Mouse (Mus musculus): Measurements from ENCODE around the gene 3110082I17Rik. TPM values are rescaled to one million over a fixed set of nuclear protein-coding genes. Genes with fewer than 3 reads are reported as not detected.
"Not testable (repeated sequence)": the region's sequence is repeated elsewhere in the genome, so short reads cannot be mapped to it uniquely, and the experiment has no call there.

Gene 3110082I17Rik
- polyA plus RNA-seq, 1 experiment from 2014 or later = 40.0 TPM

DNA sequence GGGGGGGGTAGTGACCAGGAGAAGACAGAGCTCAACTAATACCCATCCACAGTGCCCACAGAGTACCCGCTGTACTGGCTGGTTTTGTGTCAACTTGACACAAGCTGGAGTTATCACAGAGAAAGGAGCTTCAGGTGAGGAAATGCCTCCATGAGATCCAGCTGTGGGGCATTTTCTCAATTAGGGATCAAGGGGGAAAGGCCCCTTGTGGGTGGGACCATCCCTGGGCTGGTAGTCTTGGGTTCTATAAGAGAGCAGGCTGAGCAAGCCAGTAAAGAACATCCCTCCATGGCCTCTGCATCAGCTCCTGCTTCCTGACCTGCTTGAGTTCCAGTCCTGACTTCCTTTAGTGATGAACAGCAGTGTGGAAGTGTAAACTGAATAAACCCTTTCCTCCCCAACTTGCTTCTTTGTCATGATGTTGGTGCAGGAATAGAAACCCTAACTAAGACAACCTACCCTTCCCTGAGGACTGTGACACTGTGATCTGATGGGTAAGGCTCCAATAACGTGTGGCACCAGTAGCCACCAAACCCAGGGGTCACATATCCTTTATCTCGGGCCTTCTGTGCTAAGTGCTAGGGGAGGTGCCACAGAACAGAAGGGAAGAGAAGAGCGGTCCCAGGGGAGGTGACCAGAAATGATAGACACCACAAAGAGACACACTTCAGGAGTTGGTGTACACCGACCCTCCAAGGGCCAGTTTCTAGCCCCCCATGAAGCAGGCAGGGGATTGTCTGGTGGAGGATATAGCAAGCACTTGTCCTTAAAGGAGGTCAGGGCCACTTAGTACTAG lies 69.8 kb downstream of the 3110082I17Rik start:
- not testable (repeated sequence) for H3K4me3 ChIP-seq; H3K27ac ChIP-seq; H3K36me3 ChIP-seq; ATAC-seq (ENCODE audit: borderline replicate concordance, extremely low read depth, low FRiP score, low TSS enrichment); H3K4me2 ChIP-seq; H3K9me3 ChIP-seq; H3K27me3 ChIP-seq; H3K9ac ChIP-seq
- H3K4me1 ChIP-seq = peaks cover 38% of the 10 kb centered on the region
- 65% methylated on average over 5 of the region's 5 CpGs for WGBS

- peaks cover 41% of the 10 kb centered on the region for H3K4me1 ChIP-seq
- peak; percentile 81 for ATAC-seq (ENCODE audit: borderline replicate concordance, extremely low read depth, low FRiP score, low TSS enrichment)
- 6% methylated on average over 6 of the region's 6 CpGs for WGBS
- no peaks in the 10 kb centered on the region for H3K9me3 ChIP-seq
- no peak overlapping the region for H3K4me2 ChIP-seq
- peak overlapping the region; percentile 74 for H3K27ac ChIP-seq
- no peak overlapping the region for H3K9ac ChIP-seq
- H3K27me3 ChIP-seq = no peaks in the 10 kb centered on the region
- no peak overlapping the region for H3K4me3 ChIP-seq
- peaks cover 5% of the 10 kb centered on the region; the same call in 1 of the 2 replicates for H3K36me3 ChIP-seq
These were observed 70.7 kb downstream of the 3110082I17Rik start for GRCm38 (mm10) chr5:139389676-139390061.

DNA sequence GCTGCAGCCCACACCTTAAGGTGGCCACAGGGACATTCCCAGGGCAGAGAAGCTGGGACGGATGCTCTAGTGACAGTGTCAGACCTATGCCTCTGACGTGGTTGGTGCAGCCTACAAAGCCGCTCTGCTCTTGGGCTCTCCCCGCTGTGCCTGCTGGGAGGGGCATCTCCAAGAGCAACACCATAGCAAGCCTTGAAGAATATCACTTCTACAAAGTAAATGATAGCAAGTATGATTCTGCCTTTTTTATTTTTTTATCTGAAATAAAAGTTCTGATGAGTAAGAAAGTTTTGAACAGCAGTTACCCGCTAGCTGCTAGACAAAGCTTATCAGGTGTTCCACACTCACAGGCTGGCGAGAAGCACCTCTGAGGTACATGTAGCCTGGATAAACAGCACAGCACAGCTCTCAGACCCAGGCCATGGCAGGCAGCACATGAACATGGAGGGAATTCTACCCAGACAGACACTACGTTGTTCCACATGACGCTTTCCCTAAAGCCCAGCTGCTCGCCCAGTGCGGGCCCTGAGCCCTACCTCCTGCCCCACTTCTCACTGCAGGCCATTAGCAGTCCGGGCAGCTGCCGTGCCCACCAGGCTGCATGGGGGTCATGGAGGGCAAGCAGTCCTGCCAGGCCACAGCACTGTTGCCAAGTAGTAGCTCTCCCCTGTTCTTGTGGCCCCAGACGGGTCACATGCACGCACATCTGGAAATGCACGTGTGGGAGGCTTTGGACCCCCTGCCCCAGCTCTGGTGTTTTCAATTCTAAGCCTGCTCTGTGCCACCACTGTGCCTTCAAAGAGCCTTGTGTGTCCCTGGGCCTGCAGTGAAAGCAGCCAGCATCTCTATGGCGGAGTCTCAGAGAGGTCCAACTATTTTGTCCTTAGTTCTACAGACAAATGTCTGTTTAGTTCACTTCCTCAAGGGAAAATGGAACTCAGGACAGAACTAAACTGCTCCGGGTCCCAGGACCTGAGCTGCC lies 71.3 kb downstream of the 3110082I17Rik start:
- H3K9ac ChIP-seq = no peak overlapping the region
- no peak for ATAC-seq (ENCODE audit: borderline replicate concordance, extremely low read depth, low FRiP score, low TSS enrichment)

GRCm38 (mm10) chr5:139388195-139388570 lies 72.1 kb downstream of the 3110082I17Rik start:
- H3K4me2 ChIP-seq = no peak overlapping the region
- no peak overlapping the region for H3K9ac ChIP-seq
- H3K27me3 ChIP-seq = no peaks in the 10 kb centered on the region
- no peak for ATAC-seq (ENCODE audit: borderline replicate concordance, extremely low read depth, low FRiP score, low TSS enrichment)
- H3K36me3 ChIP-seq = no peaks in the 10 kb centered on the region; the same call in 1 of the 2 replicates
- H3K4me3 ChIP-seq = no peak overlapping the region
- H3K9me3 ChIP-seq = no peaks in the 10 kb centered on the region
- H3K27ac ChIP-seq = peak overlapping the region; percentile 74
- H3K4me1 ChIP-seq = peaks cover 53% of the 10 kb centered on the region
- WGBS = 47% methylated on average over 4 of the region's 4 CpGs

More for the DNA sequence above, 71.3 kb downstream of the 3110082I17Rik start:
- 61% methylated on average over 17 of the region's 17 CpGs for WGBS
- Histone ChIP-seq H3K4me3 (no peak overlapping the region), H3K4me1 (peaks cover 47% of the 10 kb centered on the region), H3K27ac (peak overlapping the region; percentile 74), H3K27me3 (no peaks in the 10 kb centered on the region), H3K36me3 (peaks cover 2% of the 10 kb centered on the region; the same call in 1 of the 2 replicates), H3K4me2 (no peak overlapping the region), H3K9me3 (no peaks in the 10 kb centered on the region)

GRCm38 (mm10) chr5:139387329-139388194 lies 72.8 kb downstream of the 3110082I17Rik start:
- 76% methylated on average over 10 of the region's 10 CpGs for WGBS
- Histone ChIP-seq H3K36me3 (no peaks in the 10 kb centered on the region; the same call in 1 of the 2 replicates), H3K4me3 (no peak overlapping the region), H3K27me3 (no peaks in the 10 kb centered on the region), H3K4me1 (peaks cover 59% of the 10 kb centered on the region), H3K4me2 (no peak overlapping the region), H3K9ac (no peak overlapping the region), H3K9me3 (no peaks in the 10 kb centered on the region), H3K27ac (peak overlapping the region; percentile 74)
- no peak for ATAC-seq (ENCODE audit: borderline replicate concordance, extremely low read depth, low FRiP score, low TSS enrichment)

DNA sequence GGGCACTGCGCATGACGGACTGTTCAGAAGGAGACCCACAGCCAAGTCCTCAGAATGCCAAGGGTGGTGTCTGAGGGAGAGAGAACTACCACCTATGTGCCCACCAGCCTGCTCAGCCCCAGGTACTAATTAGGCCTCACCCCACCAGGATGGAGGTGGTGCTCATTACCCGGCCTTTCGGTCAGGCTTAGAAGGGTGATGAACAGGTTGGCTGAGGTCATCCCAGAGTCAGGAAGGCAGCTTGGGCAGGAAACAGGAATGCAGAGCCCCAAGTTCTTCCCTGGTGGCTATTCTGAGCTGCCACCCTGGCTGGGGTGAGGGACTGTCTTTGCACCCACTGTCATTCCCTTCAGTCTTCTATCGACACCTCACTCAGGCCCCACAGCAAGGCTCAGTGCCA lies 74.3 kb downstream of the 3110082I17Rik start:
- Histone ChIP-seq H3K27me3 (no peaks in the 10 kb centered on the region), H3K27ac (no peak overlapping the region), H3K4me3 (no peak overlapping the region), H3K4me2 (no peak overlapping the region), H3K9ac (no peak overlapping the region), H3K36me3 (no peaks in the 10 kb centered on the region), H3K4me1 (peaks cover 68% of the 10 kb centered on the region), H3K9me3 (no peaks in the 10 kb centered on the region)
- no peak for ATAC-seq (ENCODE audit: borderline replicate concordance, extremely low read depth, low FRiP score, low TSS enrichment)
- 91% methylated on average over 5 of the region's 5 CpGs for WGBS

GRCm38 (mm10) chr5:139384531-139384930 lies 75.8 kb downstream of the 3110082I17Rik start:
- peaks cover 66% of the 10 kb centered on the region for H3K4me1 ChIP-seq
- no peaks in the 10 kb centered on the region for H3K36me3 ChIP-seq
- H3K4me2 ChIP-seq = no peak overlapping the region
- no peak for ATAC-seq (ENCODE audit: borderline replicate concordance, extremely low read depth, low FRiP score, low TSS enrichment)
- H3K9me3 ChIP-seq = no peaks in the 10 kb centered on the region
- 29% methylated on average over 10 of the region's 10 CpGs for WGBS
- H3K27ac ChIP-seq = no peak overlapping the region
- no peak overlapping the region for H3K9ac ChIP-seq
- no peaks in the 10 kb centered on the region for H3K27me3 ChIP-seq
- no peak overlapping the region for H3K4me3 ChIP-seq

GRCm38 (mm10) chr5:139383234-139383633 lies 77.1 kb downstream of the 3110082I17Rik start:
- peak overlapping the region; percentile 81 for H3K27ac ChIP-seq
- peak overlapping the region; percentile 32; the same call in 1 of the 2 replicates for H3K4me2 ChIP-seq
- no peak overlapping the region for H3K9ac ChIP-seq
- no peaks in the 10 kb centered on the region for H3K36me3 ChIP-seq
- H3K9me3 ChIP-seq = no peaks in the 10 kb centered on the region
- no peak overlapping the region for H3K4me3 ChIP-seq
- no peaks in the 10 kb centered on the region for H3K27me3 ChIP-seq
- H3K4me1 ChIP-seq = peaks cover 66% of the 10 kb centered on the region
- ATAC-seq (ENCODE audit: borderline replicate concordance, extremely low read depth, low FRiP score, low TSS enrichment) = no peak
- whole genome bisulfite sequencing = 70% methylated on average over 9 of the region's 9 CpGs

DNA sequence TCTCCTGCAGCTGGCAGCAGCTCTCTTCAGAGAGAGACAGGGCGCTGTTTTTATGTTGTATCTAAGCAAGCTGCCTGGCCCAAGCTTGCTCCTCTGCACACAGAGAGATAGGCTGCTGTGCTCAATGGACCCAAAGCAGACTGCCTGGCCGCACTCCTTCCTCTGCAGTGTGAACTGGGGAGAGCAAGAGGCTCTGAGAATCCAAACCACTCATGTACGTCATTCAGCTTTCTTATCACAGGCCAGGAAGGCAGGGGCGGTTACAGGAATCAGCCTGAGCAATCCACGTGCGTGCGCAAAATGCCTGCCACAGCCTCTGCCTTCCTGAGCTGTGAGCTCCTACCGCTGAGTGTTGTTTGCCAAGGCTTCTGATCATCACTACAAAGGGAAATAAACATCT lies 77.6 kb downstream of the 3110082I17Rik start:
- Histone ChIP-seq H3K4me2 (peak overlapping the region; percentile 32; the same call in 1 of the 2 replicates), H3K9ac (no peak overlapping the region), H3K36me3 (no peaks in the 10 kb centered on the region), H3K27me3 (no peaks in the 10 kb centered on the region), H3K27ac (peak overlapping the region; percentile 81), H3K4me3 (no peak overlapping the region), H3K9me3 (no peaks in the 10 kb centered on the region), H3K4me1 (peaks cover 66% of the 10 kb centered on the region)
- ATAC-seq (ENCODE audit: borderline replicate concordance, extremely low read depth, low FRiP score, low TSS enrichment) = no peak
- WGBS = 34% methylated on average over 8 of the region's 8 CpGs

DNA sequence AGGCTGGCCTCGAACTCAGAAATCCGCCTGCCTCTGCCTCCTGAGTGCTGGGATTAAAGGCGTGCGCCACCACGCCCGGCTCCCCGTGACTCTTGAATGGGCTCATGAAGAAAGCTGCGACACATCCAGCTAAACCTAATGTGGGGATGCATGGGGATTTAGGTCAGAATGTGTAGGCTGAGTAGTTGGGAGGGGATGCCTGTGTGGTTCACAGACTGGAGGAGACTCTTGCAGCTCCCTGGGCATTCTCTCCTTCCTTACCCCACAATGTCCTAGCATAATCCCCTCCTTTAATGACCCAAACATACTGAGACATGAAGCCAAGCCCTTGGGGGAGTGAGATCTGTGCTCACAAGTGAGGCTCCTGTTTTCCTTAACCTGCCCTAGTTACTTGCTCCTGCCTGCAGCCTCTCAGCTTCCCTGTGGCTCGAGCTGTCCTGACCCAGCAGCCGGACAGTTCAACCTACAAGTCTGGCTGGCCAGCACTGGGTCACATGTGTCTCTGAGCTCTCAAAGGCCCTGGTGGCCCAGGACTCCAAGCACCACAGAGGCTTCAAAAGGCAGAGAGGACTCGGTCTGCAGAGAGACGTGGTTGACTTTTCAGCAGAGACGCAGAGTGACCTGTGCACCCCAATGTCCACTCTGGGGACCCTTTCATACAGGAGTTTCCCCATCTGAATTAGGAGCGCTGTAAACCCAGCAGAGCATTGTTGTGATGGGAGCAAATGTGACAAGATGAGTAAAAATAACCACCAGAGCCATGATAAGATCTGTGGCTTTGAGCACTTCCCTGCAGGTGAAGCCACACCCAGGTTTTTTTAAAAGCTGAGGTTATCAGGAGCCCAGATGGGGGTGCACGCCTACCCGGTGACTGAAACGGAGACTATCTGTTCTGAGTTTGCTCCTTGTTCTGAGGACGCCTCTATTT lies 78.5 kb downstream of the 3110082I17Rik start:
- H3K27ac ChIP-seq = peak overlapping the region; percentile 81
- H3K4me2 ChIP-seq = peak overlapping the region; percentile 32
- peak overlapping the region; percentile 6; the same call in 1 of the 2 replicates for H3K4me3 ChIP-seq
- no peaks in the 10 kb centered on the region for H3K27me3 ChIP-seq
- 73% methylated on average over 18 of the region's 18 CpGs for WGBS
- no peak overlapping the region for H3K9ac ChIP-seq
- ATAC-seq (ENCODE audit: borderline replicate concordance, extremely low read depth, low FRiP score, low TSS enrichment) = no peak
- H3K36me3 ChIP-seq = no peaks in the 10 kb centered on the region
- peaks cover 67% of the 10 kb centered on the region for H3K4me1 ChIP-seq
- H3K9me3 ChIP-seq = no peaks in the 10 kb centered on the region

Measured in lung, embryonic 15.5 days (tissue).